Mouse (Mus musculus) cerebellum, adult 2 months (tissue): ENCODE data around the gene Sdk1. TPM values are rescaled to one million over a fixed set of nuclear protein-coding genes. Genes with fewer than 3 reads are reported as not detected.

ENCODE experiments used
- DNase-seq, 2 experiments: peaks; one replicate each; pipeline ENCODE4 v3.0.0; 2021
- H3K27ac ChIP-seq: fragments of 200-500 bp; 2 replicates; pipeline ENCODE4 v1.5.1; 2012; ENCODE audit warnings: low read length, control low read depth, inconsistent platforms; ENCODE audit not compliant: insufficient read depth
- H3K27me3 ChIP-seq: fragments of 200-500 bp; 2 replicates; pipeline ENCODE4 v1.6.1; 2012; ENCODE audit warnings: inconsistent platforms, mild to moderate bottlenecking, low read length, moderate library complexity; ENCODE audit not compliant: control insufficient read depth, insufficient read depth
- H3K4me1 ChIP-seq: fragments of 200-500 bp; 2 replicates; pipeline ENCODE4 v1.6.1; 2011; ENCODE audit warnings: low read length; ENCODE audit not compliant: control insufficient read depth, insufficient read depth
- H3K4me3 ChIP-seq: fragments of 200-500 bp; replicated peaks from 2 replicates; pipeline ENCODE3; 2011; ENCODE audit warnings: mild to moderate bottlenecking, low read depth, low read length, control low read depth; ENCODE audit not compliant: insufficient read depth
- CTCF ChIP-seq: fragments of 200-500 bp; IDR thresholded peaks from 2 replicates; pipeline ENCODE4 v1.5.1; 2011; ENCODE audit warnings: low read depth, mild to moderate bottlenecking, control low read depth, low read length, moderate library complexity, borderline replicate concordance; ENCODE audit not compliant: insufficient read depth
- POLR2A ChIP-seq: fragments of 200-500 bp; IDR thresholded peaks from 2 replicates; pipeline ENCODE4 v1.6.1; 2011; ENCODE audit warnings: low read length, control low read depth, borderline replicate concordance; ENCODE audit not compliant: insufficient read depth
- WGBS: fragments of 180-500 bp; shearing (Covaris S2); methylation state at CpG from one replicate; pipeline ENCODE4 v1.1.7; 2018; 5-methylcytosine and 5-hydroxymethylcytosine counted together
- polyA plus RNA-seq: library from polyadenylated mRNA; depleted of rRNA; stranded (reverse); fragments of >200 nt; gene quantifications from 2 replicates; pipeline ENCODE4 v1.2.3, GENCODE M21; 2012; rRNA removed

The Sdk1 gene
- 1.5 and 1.6 TPM in 2 replicates for polyA plus RNA-seq

DNA sequence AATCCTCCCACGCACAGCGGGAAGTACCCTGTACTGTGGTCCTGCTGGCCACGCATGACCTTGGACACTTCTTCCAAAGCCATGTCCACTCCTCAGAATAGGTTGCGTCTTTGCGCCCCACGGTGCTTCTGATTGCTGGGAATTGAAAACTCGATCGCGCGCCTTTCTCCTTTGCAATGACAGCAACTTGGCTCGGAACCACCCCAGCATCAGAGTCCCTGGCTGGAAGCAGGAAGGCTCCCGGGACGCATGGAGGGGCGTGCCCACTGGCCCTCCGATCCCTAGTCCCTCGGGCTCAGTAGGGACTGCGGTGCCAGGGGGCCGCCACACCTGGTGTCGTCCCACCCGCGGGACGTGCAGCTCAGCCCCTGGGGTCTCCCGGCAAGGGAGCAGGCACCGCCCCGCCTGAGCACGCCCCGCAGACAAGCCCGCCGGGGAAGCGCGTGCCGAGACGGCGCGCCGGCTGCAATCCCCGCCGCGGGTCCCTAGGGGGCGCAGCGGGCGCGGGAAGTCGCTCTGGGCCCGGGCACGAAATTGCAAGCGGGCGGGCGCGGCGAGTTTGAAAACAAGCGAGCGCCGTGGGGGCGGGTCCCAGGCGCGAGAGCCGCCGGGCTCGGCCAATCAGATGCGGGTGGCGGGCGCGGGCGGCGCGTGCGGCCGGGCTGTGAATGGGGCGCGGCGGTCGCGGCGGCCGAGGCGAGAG lies at the start of gene Sdk1:
TSS of gene Sdk1 (plus strand) at position 650 of the 703 bp plus-strand sequence.
- H3K27me3 ChIP-seq = peaks cover 4% of the 10 kb centered on the region; the same call in 1 of the 2 replicates
- H3K27ac ChIP-seq = no peak within 1 kb of the TSS
- H3K4me3 ChIP-seq = peak within 1 kb of the TSS; percentile 64
- TF ChIP-seq POLR2A (no peak), CTCF (peak; percentile 60)
- WGBS = 1% methylated on average over 70 of the region's 77 CpGs
- H3K4me1 ChIP-seq = peaks cover 3% of the 10 kb centered on the region
- DNase-seq = peak; percentile 92 to 93

DNA sequence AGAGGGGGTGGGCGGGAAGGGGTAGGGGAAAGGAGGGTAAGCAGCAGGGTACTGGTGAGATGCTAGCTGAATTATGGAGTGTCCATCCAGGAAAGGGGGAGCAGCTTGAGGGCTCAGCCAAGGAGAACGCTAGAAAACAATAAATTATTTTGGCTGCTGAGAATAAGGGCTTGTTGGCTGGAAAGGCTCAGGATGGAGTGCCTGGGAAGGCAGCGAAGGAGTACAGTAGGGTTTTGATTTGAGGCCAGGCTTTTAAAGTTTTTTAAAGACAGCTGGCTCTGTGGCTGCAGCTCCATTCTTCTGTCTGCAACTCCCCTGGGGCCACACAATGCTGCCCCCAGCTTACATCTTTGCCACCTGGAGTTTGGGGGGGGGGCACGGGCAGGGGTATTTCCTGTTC lies 44.0 kb upstream of the Sdk1 start:
- Histone ChIP-seq H3K4me3 (no peak overlapping the region), H3K27ac (no peak overlapping the region), H3K4me1 (no peaks in the 10 kb centered on the region), H3K27me3 (no peaks in the 10 kb centered on the region)
- DNase-seq = no peak
- whole genome bisulfite sequencing = 6% methylated on average over 4 of the region's 4 CpGs
- TF ChIP-seq POLR2A = no peak
- no peak for TF ChIP-seq CTCF

GRCm38 (mm10) chr5:141202276-141203065 lies 38.8 kb upstream of the Sdk1 start:
- H3K27me3 ChIP-seq = no peaks in the 10 kb centered on the region
- H3K4me1 ChIP-seq = no peaks in the 10 kb centered on the region
- TF ChIP-seq POLR2A = no peak
- TF ChIP-seq CTCF = no peak
- no peak overlapping the region for H3K4me3 ChIP-seq
- no peak for DNase-seq
- 56% methylated on average over 11 of the region's 11 CpGs for WGBS
- H3K27ac ChIP-seq = no peak overlapping the region

DNA sequence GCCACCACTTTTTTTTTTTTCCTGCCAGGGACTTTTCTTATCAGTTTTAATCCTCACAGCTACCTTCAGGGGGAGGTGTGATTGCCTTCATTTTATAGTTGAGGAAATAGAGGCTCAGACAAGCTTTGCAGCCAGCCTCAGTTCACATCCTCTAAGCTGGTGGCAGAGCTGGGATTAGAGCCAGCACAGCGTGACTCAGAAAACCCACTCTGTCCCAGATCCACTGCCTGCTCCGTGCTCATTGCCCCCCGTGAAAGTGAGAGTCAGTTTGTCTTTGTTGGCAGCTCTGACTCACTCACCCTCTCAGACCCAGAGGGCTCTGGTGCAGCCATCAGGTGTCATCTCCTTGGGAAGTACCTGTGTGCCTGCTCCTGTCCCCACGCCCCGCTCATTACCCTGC lies 34.2 kb upstream of the Sdk1 start:
- TF ChIP-seq POLR2A (no peak), CTCF (no peak)
- Histone ChIP-seq H3K4me3 (no peak overlapping the region), H3K27me3 (no peaks in the 10 kb centered on the region), H3K27ac (no peak overlapping the region), H3K4me1 (no peaks in the 10 kb centered on the region)
- DNase-seq = no peak
- WGBS = 31% methylated on average over 5 of the region's 5 CpGs

- TF ChIP-seq CTCF (no peak), POLR2A (no peak)
- H3K27ac ChIP-seq = no peak overlapping the region
- no peaks in the 10 kb centered on the region for H3K4me1 ChIP-seq
- WGBS = 85% methylated on average over 3 of the region's 3 CpGs
- H3K4me3 ChIP-seq = no peak overlapping the region
- no peak for DNase-seq
- H3K27me3 ChIP-seq = no peaks in the 10 kb centered on the region
Measured at GRCm38 (mm10) chr5:141225243-141225642, 16.0 kb upstream of the Sdk1 start.

- H3K4me1 ChIP-seq = no peaks in the 10 kb centered on the region
- H3K27ac ChIP-seq = no peak overlapping the region
- 26% methylated on average over 4 of the region's 4 CpGs for WGBS
- no peak for DNase-seq
- no peak for TF ChIP-seq POLR2A
- TF ChIP-seq CTCF = no peak
- H3K4me3 ChIP-seq = no peak overlapping the region
- no peaks in the 10 kb centered on the region; the same call in 1 of the 2 replicates for H3K27me3 ChIP-seq
Measured at GRCm38 (mm10) chr5:141234326-141234725, 7.0 kb upstream of the Sdk1 start.

- peaks cover 3% of the 10 kb centered on the region for H3K4me1 ChIP-seq
- TF ChIP-seq CTCF (no peak), POLR2A (no peak)
- H3K27ac ChIP-seq = no peak overlapping the region
- DNase-seq = no peak
- H3K4me3 ChIP-seq = no peak overlapping the region
- H3K27me3 ChIP-seq = peaks cover 4% of the 10 kb centered on the region; the same call in 1 of the 2 replicates
- 50% methylated on average over 5 of the region's 5 CpGs for WGBS
Measured at GRCm38 (mm10) chr5:141239401-141239800, 1.9 kb upstream of the Sdk1 start.
